Mouse (Mus musculus): ENCODE measurements around the gene F830045P16Rik.
A peak's percentile ranks its signal among the peaks of the same experiment; 100 is the strongest.
"Not testable (repeated sequence)": the region's sequence is repeated elsewhere in the genome, so short reads cannot be mapped to it uniquely, and the experiment has no call there.

F830045P16Rik gene

GRCm38 (mm10) chr2:129489496-129490285 lies 46.7 kb downstream of the F830045P16Rik start:
- ATAC-seq (ENCODE audit: low TSS enrichment), result no peak

- no peak for ATAC-seq (ENCODE audit: low TSS enrichment)
Observed at GRCm38 (mm10) chr2:129483150-129483549, 53.3 kb downstream of the F830045P16Rik start.

- peak; percentile 73; the same call in 1 of the 2 replicates for ATAC-seq (ENCODE audit: low TSS enrichment)
Observed at GRCm38 (mm10) chr2:129471905-129472304, 64.5 kb downstream of the F830045P16Rik start.

- no peak for ATAC-seq (ENCODE audit: low TSS enrichment)
Observed at GRCm38 (mm10) chr2:129470839-129471238, 65.6 kb downstream of the F830045P16Rik start.

GRCm38 (mm10) chr2:129438772-129439171 lies 97.6 kb downstream of the F830045P16Rik start:
- ATAC-seq (ENCODE audit: low TSS enrichment), result not testable (repeated sequence)

- ATAC-seq (ENCODE audit: low TSS enrichment), result no peak
Observed at GRCm38 (mm10) chr2:129435154-129435553, 101.2 kb downstream of the F830045P16Rik start.

GRCm38 (mm10) chr2:129423741-129424140 lies 112.7 kb downstream of the F830045P16Rik start:
- no peak for ATAC-seq (ENCODE audit: low TSS enrichment)

GRCm38 (mm10) chr2:129420897-129421561 lies 115.4 kb downstream of the F830045P16Rik start:
- no peak for ATAC-seq (ENCODE audit: low TSS enrichment)

- no peak for ATAC-seq (ENCODE audit: low TSS enrichment)
Observed at GRCm38 (mm10) chr2:129419361-129419880, 117.0 kb downstream of the F830045P16Rik start.

- peak; percentile 45; the same call in 1 of the 2 replicates for ATAC-seq (ENCODE audit: low TSS enrichment)
Observed at GRCm38 (mm10) chr2:129414593-129414992, 121.8 kb downstream of the F830045P16Rik start.

DNA sequence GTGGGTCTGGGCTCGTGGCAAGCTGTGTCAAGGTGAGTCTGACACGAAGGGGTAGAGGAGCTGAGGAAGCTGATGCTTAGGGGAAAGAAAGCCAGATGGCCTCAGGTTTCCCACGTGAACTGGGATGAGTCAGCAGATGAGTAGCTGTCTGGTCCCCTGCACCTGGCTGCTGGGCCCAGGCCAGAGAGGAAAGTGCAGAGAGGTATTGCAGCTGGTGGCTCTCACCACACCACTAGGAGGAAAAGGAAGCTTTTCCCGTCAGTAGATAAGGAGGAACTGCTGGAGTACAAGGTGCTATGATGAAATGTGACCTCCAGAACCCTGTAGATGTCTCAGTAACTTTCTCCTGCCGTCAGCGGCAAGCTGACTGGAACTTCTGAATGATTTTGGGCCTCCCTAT lies 122.9 kb downstream of the F830045P16Rik start:
- no peak for ATAC-seq (ENCODE audit: low TSS enrichment)

DNA sequence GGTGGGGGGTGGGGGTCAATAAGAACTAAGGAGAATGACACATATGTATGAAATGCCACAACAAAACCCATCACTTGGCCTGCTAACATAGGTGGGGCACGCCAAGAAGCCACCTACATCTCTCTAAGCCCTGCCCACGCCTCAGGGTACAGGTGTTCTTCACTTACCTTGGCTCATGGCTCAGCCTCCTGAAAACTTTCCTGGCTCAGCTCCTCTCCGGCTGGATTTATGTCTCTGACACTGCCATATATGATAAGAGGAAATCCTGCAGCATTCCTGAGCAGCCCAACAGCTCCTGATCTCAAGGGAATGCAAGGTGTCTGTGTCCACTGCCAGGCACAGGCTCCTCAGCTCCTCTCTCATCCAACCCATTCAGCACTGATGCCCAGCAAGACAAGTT lies 124.8 kb downstream of the F830045P16Rik start:
- ATAC-seq (ENCODE audit: low TSS enrichment), result no peak

GRCm38 (mm10) chr2:129410344-129410743 lies 126.1 kb downstream of the F830045P16Rik start:
- no peak for ATAC-seq (ENCODE audit: low TSS enrichment)

GRCm38 (mm10) chr2:129408476-129408875 lies 127.9 kb downstream of the F830045P16Rik start:
- peak; percentile 92 for ATAC-seq (ENCODE audit: low TSS enrichment)
